Mouse (Mus musculus) midbrain, embryonic 11.5 days (tissue): ENCODE data around the gene Nubpl. TPM values are rescaled to one million over a fixed set of nuclear protein-coding genes. Genes with fewer than 3 reads are reported as not detected.

Experiments
- polyA plus RNA-seq: library from polyadenylated mRNA; unstranded; fragments of >200 nt; fragmentation: Nextera tagmentation; extraction: Ambion mirVana; gene quantifications from 2 replicates; pipeline ENCODE4 v1.2.1, GENCODE M21; 2014

Nubpl gene
- polyA plus RNA-seq, 1 experiment from 2014 or later, result 12.6 TPM

Other genes with a start within 250 kb of the Nubpl start
- gene Heatr5a, start 126.4 kb upstream of the Nubpl start, polyA plus RNA-seq, result 9.2 and 9.5 TPM in 2 replicates
- 24.1 and 27.4 TPM in 2 replicates for gene Dtd2, start 91.2 kb upstream of the Nubpl start, polyA plus RNA-seq
- gene Gpr33, start 69.7 kb upstream of the Nubpl start, polyA plus RNA-seq, result not detected in 2 replicates